Mouse (Mus musculus) intestine, postnatal 0 days (tissue): ENCODE measurements around the gene Gm1604a. TPM values are rescaled to one million over a fixed set of nuclear protein-coding genes. Genes with fewer than 3 reads are reported as not detected.
"Not testable (repeated sequence)": the region's sequence is repeated elsewhere in the genome, so short reads cannot be mapped to it uniquely, and the experiment has no call there.

Source experiments
- ATAC-seq: fragments of 200-750 bp; cut with Nextera tagmentation; 2 replicates; pipeline ENCODE4 v1.8.0; 2017; ENCODE audit warnings: mild to moderate bottlenecking, moderate TSS enrichment, moderate library complexity
- H3K27ac ChIP-seq: fragments of 300-500 bp; sonication (generic); 2 replicates; pipeline ENCODE4 v1.5.1; 2014; ENCODE audit warnings: mild to moderate bottlenecking, low read depth, low read length, moderate library complexity
- H3K27me3 ChIP-seq: fragments of 300-500 bp; sonication (generic); replicated peaks from 2 replicates; pipeline ENCODE4 v1.6.1; 2014; ENCODE audit warnings: low read length, mixed read lengths; ENCODE audit not compliant: control insufficient read depth, insufficient read depth
- H3K36me3 ChIP-seq: fragments of 300-500 bp; sonication (generic); 2 replicates; pipeline ENCODE4 v1.6.1; 2014; ENCODE audit warnings: mild to moderate bottlenecking, moderate library complexity; ENCODE audit not compliant: control insufficient read depth, insufficient read depth
- H3K4me1 ChIP-seq: fragments of 300-500 bp; sonication (generic); replicated peaks from 2 replicates; pipeline ENCODE4 v1.6.1; 2014; ENCODE audit warnings: antibody characterized with exemption, low read length, mixed read lengths; ENCODE audit not compliant: control insufficient read depth, insufficient read depth
- H3K4me2 ChIP-seq: fragments of 300-500 bp; sonication (generic); replicated peaks from 2 replicates; pipeline ENCODE4 v1.6.1; 2014; ENCODE audit warnings: low read depth, mild to moderate bottlenecking, moderate library complexity
- H3K4me3 ChIP-seq: fragments of 300-500 bp; sonication (generic); 2 replicates; pipeline ENCODE4 v1.5.1; 2014; ENCODE audit warnings: low read depth, low read length
- H3K9ac ChIP-seq: fragments of 300-500 bp; sonication (generic); 2 replicates; pipeline ENCODE4 v1.6.1; 2014; ENCODE audit warnings: mild to moderate bottlenecking, low read depth, low read length
- H3K9me3 ChIP-seq: fragments of 300-500 bp; sonication (generic); 2 replicates; pipeline ENCODE4 v1.6.1; 2016; ENCODE audit warnings: mixed run types; ENCODE audit not compliant: control insufficient read depth
- WGBS: fragments of 180-500 bp; shearing (Covaris S2); extraction: QIAGEN DNeasy Blood & Tissue Kit; methylation state at CpG from one replicate; pipeline ENCODE4 v1.1.7; 2014; 5-methylcytosine and 5-hydroxymethylcytosine counted together
- polyA plus RNA-seq: library from polyadenylated mRNA; unstranded; fragments of >200 nt; fragmentation: Nextera tagmentation; extraction: Ambion mirVana; gene quantifications from 2 replicates; pipeline ENCODE4 v1.2.1, GENCODE M21; 2015

Gm1604a gene
- polyA plus RNA-seq, 1 experiment from 2014 or later, result not detected

- not testable (repeated sequence) for H3K36me3 ChIP-seq
Measured at GRCm38 (mm10) chr17:7001790-7002585, 23.4 kb upstream of the Gm1604a start.

GRCm38 (mm10) chr17:7003392-7003791 lies 22.0 kb upstream of the Gm1604a start:
- not testable (repeated sequence) for H3K27me3 ChIP-seq, H3K4me1 ChIP-seq, H3K4me3 ChIP-seq, H3K27ac ChIP-seq, H3K9ac ChIP-seq, H3K4me2 ChIP-seq, ATAC-seq, H3K9me3 ChIP-seq, H3K36me3 ChIP-seq
- no CpG with 5 or more reads among the region's 3 CpGs for WGBS

More at GRCm38 (mm10) chr17:7001790-7002585, 23.4 kb upstream of the Gm1604a start:
- H3K9me3 ChIP-seq, H3K27ac ChIP-seq, H3K27me3 ChIP-seq, H3K4me2 ChIP-seq, H3K4me1 ChIP-seq, ATAC-seq, H3K9ac ChIP-seq, H3K4me3 ChIP-seq: not testable (repeated sequence)
- WGBS, result 81% methylated on average over 9 of the region's 12 CpGs

- WGBS, result 25% methylated on average over 3 of the region's 4 CpGs
- H3K36me3 ChIP-seq, H3K27ac ChIP-seq, H3K4me1 ChIP-seq, H3K9ac ChIP-seq, H3K4me3 ChIP-seq, H3K4me2 ChIP-seq, ATAC-seq, H3K9me3 ChIP-seq, H3K27me3 ChIP-seq: not testable (repeated sequence)
Measured at GRCm38 (mm10) chr17:7005646-7006045, 19.7 kb upstream of the Gm1604a start.

GRCm38 (mm10) chr17:7008885-7009284 lies 16.5 kb upstream of the Gm1604a start:
- not testable (repeated sequence) for H3K4me2 ChIP-seq, H3K36me3 ChIP-seq, H3K9ac ChIP-seq, ATAC-seq, H3K4me3 ChIP-seq, H3K27ac ChIP-seq, H3K4me1 ChIP-seq, H3K9me3 ChIP-seq, H3K27me3 ChIP-seq

- H3K4me2 ChIP-seq, H3K4me3 ChIP-seq, H3K36me3 ChIP-seq, ATAC-seq, H3K9me3 ChIP-seq, H3K27ac ChIP-seq, H3K4me1 ChIP-seq, H3K27me3 ChIP-seq, H3K9ac ChIP-seq: not testable (repeated sequence)
- WGBS, result no CpG with 5 or more reads among the region's 7 CpGs
Measured at GRCm38 (mm10) chr17:7009440-7009839, 15.9 kb upstream of the Gm1604a start.

- H3K9me3 ChIP-seq, H3K9ac ChIP-seq, H3K4me2 ChIP-seq, H3K27me3 ChIP-seq, ATAC-seq, H3K4me1 ChIP-seq, H3K27ac ChIP-seq, H3K4me3 ChIP-seq, H3K36me3 ChIP-seq: not testable (repeated sequence)
- WGBS, result 61% methylated on average over 4 of the region's 9 CpGs
Measured at GRCm38 (mm10) chr17:7009901-7010300, 15.5 kb upstream of the Gm1604a start.

GRCm38 (mm10) chr17:7014190-7014589 lies 11.2 kb upstream of the Gm1604a start:
- no CpG with 5 or more reads among the region's 1 CpGs for WGBS
- H3K27me3 ChIP-seq, H3K4me2 ChIP-seq, H3K4me1 ChIP-seq, H3K9me3 ChIP-seq, H3K36me3 ChIP-seq, H3K27ac ChIP-seq, H3K4me3 ChIP-seq, ATAC-seq, H3K9ac ChIP-seq: not testable (repeated sequence)

GRCm38 (mm10) chr17:7025764-7026346 lies 487 bp downstream of the Gm1604a start:
- not testable (repeated sequence) for H3K4me1 ChIP-seq, H3K27me3 ChIP-seq, H3K36me3 ChIP-seq, H3K4me3 ChIP-seq, H3K4me2 ChIP-seq, H3K9ac ChIP-seq, H3K27ac ChIP-seq, ATAC-seq, H3K9me3 ChIP-seq
- WGBS, result 71% methylated on average over 3 of the region's 14 CpGs

GRCm38 (mm10) chr17:7030204-7030603 lies 4.8 kb downstream of the Gm1604a start:
- H3K27me3 ChIP-seq, H3K4me1 ChIP-seq, H3K4me2 ChIP-seq, H3K36me3 ChIP-seq, H3K4me3 ChIP-seq, H3K9me3 ChIP-seq, H3K9ac ChIP-seq, ATAC-seq, H3K27ac ChIP-seq: not testable (repeated sequence)
- 59% methylated on average over 5 of the region's 7 CpGs for WGBS
